Mouse (Mus musculus) hindbrain, embryonic 10.5 days (tissue): ENCODE results near the gene Pik3r5. TPM values are rescaled to one million over a fixed set of nuclear protein-coding genes. Genes with fewer than 3 reads are reported as not detected.

Source experiments
- DNase-seq: peaks from one replicate; pipeline ENCODE4 v3.0.0-alpha.2; 2017; ENCODE audit warnings: low spot score
- H3K27ac ChIP-seq: fragments of 300-500 bp; sonication (generic); 2 replicates; pipeline ENCODE4 v1.5.1; 2016; ENCODE audit warnings: mild to moderate bottlenecking, moderate library complexity
- H3K27me3 ChIP-seq: fragments of 300-500 bp; sonication (generic); 2 replicates; pipeline ENCODE4 v1.6.1; 2016; ENCODE audit warnings: mild to moderate bottlenecking; ENCODE audit not compliant: poor library complexity, insufficient read depth, severe bottlenecking
- H3K36me3 ChIP-seq: fragments of 300-500 bp; sonication (generic); 2 replicates; pipeline ENCODE4 v1.6.1; 2016; ENCODE audit warnings: mild to moderate bottlenecking, moderate library complexity
- H3K4me1 ChIP-seq: fragments of 300-500 bp; sonication (generic); replicated peaks from 2 replicates; pipeline ENCODE4 v1.6.1; 2016; ENCODE audit warnings: mild to moderate bottlenecking
- H3K4me3 ChIP-seq: fragments of 300-500 bp; sonication (generic); 2 replicates; pipeline ENCODE4 v1.5.1; 2016; ENCODE audit warnings: mild to moderate bottlenecking, moderate library complexity
- H3K9me3 ChIP-seq: fragments of 300-500 bp; sonication (generic); 2 replicates; pipeline ENCODE4 v1.6.1; 2016; ENCODE audit warnings: mild to moderate bottlenecking, moderate library complexity
- WGBS: fragments of 180-500 bp; shearing (Covaris S2); methylation state at CpG from one replicate; pipeline ENCODE4 v1.1.7; 2016; 5-methylcytosine and 5-hydroxymethylcytosine counted together
- polyA plus RNA-seq: library from polyadenylated mRNA; unstranded; fragments of >200 nt; fragmentation: Nextera tagmentation; extraction: Ambion mirVana; gene quantifications from 2 replicates; pipeline ENCODE4 v1.2.1, GENCODE M21; 2016

The Pik3r5 gene
- polyA plus RNA-seq, 1 experiment from 2014 or later: 0.88 TPM

- DNase-seq: no peak
- WGBS: 93% methylated on average over 5 of the region's 5 CpGs
Measured at GRCm38 (mm10) chr11:68459486-68459885, 27.6 kb downstream of the Pik3r5 start.

GRCm38 (mm10) chr11:68462716-68463115, 30.8 kb downstream of the Pik3r5 start:
- Histone ChIP-seq H3K4me1 (no peaks in the 10 kb centered on the region), H3K27me3 (no peaks in the 10 kb centered on the region), H3K36me3 (no peaks in the 10 kb centered on the region), H3K4me3 (no peak overlapping the region), H3K9me3 (no peaks in the 10 kb centered on the region), H3K27ac (no peak overlapping the region)
- 83% methylated on average over 3 of the region's 3 CpGs for WGBS
- DNase-seq: no peak

More at GRCm38 (mm10) chr11:68459486-68459885, 27.6 kb downstream of the Pik3r5 start:
- Histone ChIP-seq H3K36me3 (no peaks in the 10 kb centered on the region), H3K27me3 (no peaks in the 10 kb centered on the region), H3K4me3 (no peak overlapping the region), H3K27ac (no peak overlapping the region), H3K9me3 (no peaks in the 10 kb centered on the region), H3K4me1 (no peaks in the 10 kb centered on the region)

- WGBS: 86% methylated on average over 5 of the region's 5 CpGs
- no peak for DNase-seq
- H3K4me3 ChIP-seq: no peak overlapping the region
- H3K27ac ChIP-seq: no peak overlapping the region
- H3K27me3 ChIP-seq: no peaks in the 10 kb centered on the region
- H3K4me1 ChIP-seq: peaks cover 6% of the 10 kb centered on the region
- H3K36me3 ChIP-seq: no peaks in the 10 kb centered on the region
- H3K9me3 ChIP-seq: no peaks in the 10 kb centered on the region
Measured at GRCm38 (mm10) chr11:68464260-68464659, 32.3 kb downstream of the Pik3r5 start.

GRCm38 (mm10) chr11:68465090-68465489, 33.2 kb downstream of the Pik3r5 start:
- WGBS: 81% methylated on average over 2 of the region's 2 CpGs

GRCm38 (mm10) chr11:68467441-68467840, 35.5 kb downstream of the Pik3r5 start:
- WGBS: 84% methylated on average over 7 of the region's 7 CpGs
- DNase-seq: no peak
- Histone ChIP-seq H3K36me3 (no peaks in the 10 kb centered on the region), H3K4me3 (no peak overlapping the region), H3K4me1 (peaks cover 6% of the 10 kb centered on the region), H3K9me3 (no peaks in the 10 kb centered on the region), H3K27ac (no peak overlapping the region), H3K27me3 (no peaks in the 10 kb centered on the region)

More at GRCm38 (mm10) chr11:68465090-68465489, 33.2 kb downstream of the Pik3r5 start:
- Histone ChIP-seq H3K27me3 (no peaks in the 10 kb centered on the region), H3K4me3 (no peak overlapping the region), H3K4me1 (peaks cover 6% of the 10 kb centered on the region), H3K36me3 (no peaks in the 10 kb centered on the region), H3K9me3 (no peaks in the 10 kb centered on the region), H3K27ac (no peak overlapping the region)
- DNase-seq: no peak

GRCm38 (mm10) chr11:68467962-68468612, 36.2 kb downstream of the Pik3r5 start:
- Histone ChIP-seq H3K9me3 (no peaks in the 10 kb centered on the region), H3K4me3 (no peak overlapping the region), H3K27me3 (no peaks in the 10 kb centered on the region), H3K36me3 (no peaks in the 10 kb centered on the region), H3K4me1 (peaks cover 6% of the 10 kb centered on the region), H3K27ac (no peak overlapping the region)
- no peak for DNase-seq
- 51% methylated on average over 9 of the region's 9 CpGs for WGBS

GRCm38 (mm10) chr11:68468886-68469285, 37.0 kb downstream of the Pik3r5 start:
- WGBS: 85% methylated on average over 4 of the region's 4 CpGs

GRCm38 (mm10) chr11:68472162-68472849, 40.4 kb downstream of the Pik3r5 start:
- no peak for DNase-seq
- H3K4me3 ChIP-seq: no peak overlapping the region
- H3K27ac ChIP-seq: no peak overlapping the region
- H3K36me3 ChIP-seq: no peaks in the 10 kb centered on the region
- H3K4me1 ChIP-seq: peaks cover 6% of the 10 kb centered on the region
- no peaks in the 10 kb centered on the region for H3K27me3 ChIP-seq
- H3K9me3 ChIP-seq: no peaks in the 10 kb centered on the region
- WGBS: 79% methylated on average over 5 of the region's 5 CpGs

More at GRCm38 (mm10) chr11:68468886-68469285, 37.0 kb downstream of the Pik3r5 start:
- Histone ChIP-seq H3K27me3 (no peaks in the 10 kb centered on the region), H3K4me3 (no peak overlapping the region), H3K27ac (no peak overlapping the region), H3K36me3 (no peaks in the 10 kb centered on the region), H3K9me3 (no peaks in the 10 kb centered on the region), H3K4me1 (peaks cover 6% of the 10 kb centered on the region)
- no peak for DNase-seq

GRCm38 (mm10) chr11:68474600-68474999, 42.7 kb downstream of the Pik3r5 start:
- no peaks in the 10 kb centered on the region for H3K4me1 ChIP-seq
- no peak for DNase-seq
- WGBS: 85% methylated on average over 6 of the region's 6 CpGs
- H3K4me3 ChIP-seq: no peak overlapping the region
- no peaks in the 10 kb centered on the region for H3K36me3 ChIP-seq
- no peaks in the 10 kb centered on the region for H3K9me3 ChIP-seq
- H3K27ac ChIP-seq: no peak overlapping the region
- H3K27me3 ChIP-seq: no peaks in the 10 kb centered on the region

GRCm38 (mm10) chr11:68475676-68476075, 43.8 kb downstream of the Pik3r5 start:
- H3K36me3 ChIP-seq: no peaks in the 10 kb centered on the region
- no peaks in the 10 kb centered on the region for H3K9me3 ChIP-seq
- no peak for DNase-seq
- 89% methylated on average over 7 of the region's 7 CpGs for WGBS
- no peak overlapping the region for H3K4me3 ChIP-seq
- H3K27ac ChIP-seq: no peak overlapping the region
- H3K27me3 ChIP-seq: no peaks in the 10 kb centered on the region
- no peaks in the 10 kb centered on the region for H3K4me1 ChIP-seq

GRCm38 (mm10) chr11:68477661-68478060, 45.7 kb downstream of the Pik3r5 start:
- Histone ChIP-seq H3K27ac (no peak overlapping the region), H3K4me1 (no peaks in the 10 kb centered on the region), H3K36me3 (no peaks in the 10 kb centered on the region), H3K4me3 (no peak overlapping the region), H3K27me3 (no peaks in the 10 kb centered on the region), H3K9me3 (no peaks in the 10 kb centered on the region)
- 92% methylated on average over 6 of the region's 6 CpGs for WGBS
- DNase-seq: no peak

GRCm38 (mm10) chr11:68478574-68478981, 46.7 kb downstream of the Pik3r5 start:
- Histone ChIP-seq H3K27me3 (no peaks in the 10 kb centered on the region), H3K36me3 (no peaks in the 10 kb centered on the region), H3K27ac (no peak overlapping the region), H3K4me1 (no peaks in the 10 kb centered on the region), H3K9me3 (no peaks in the 10 kb centered on the region), H3K4me3 (no peak overlapping the region)
- WGBS: 83% methylated on average over 3 of the region's 3 CpGs
- DNase-seq: no peak

- Histone ChIP-seq H3K4me1 (no peaks in the 10 kb centered on the region), H3K4me3 (no peak overlapping the region), H3K36me3 (no peaks in the 10 kb centered on the region), H3K9me3 (no peaks in the 10 kb centered on the region), H3K27ac (no peak overlapping the region), H3K27me3 (no peaks in the 10 kb centered on the region)
- no peak for DNase-seq
- 97% methylated on average over 4 of the region's 4 CpGs for WGBS
Measured at GRCm38 (mm10) chr11:68480660-68481059, 48.7 kb downstream of the Pik3r5 start.
